Mouse (Mus musculus) forebrain, postnatal 0 days (tissue): ENCODE data around the gene Ccdc12. TPM values are rescaled to one million over a fixed set of nuclear protein-coding genes. Genes with fewer than 3 reads are reported as not detected.

Experiments used
- ATAC-seq: fragments of 200-750 bp; cut with Nextera tagmentation; 2 replicates; pipeline ENCODE4 v1.8.0; 2017; ENCODE audit warnings: mild to moderate bottlenecking, moderate library complexity
- DNase-seq: peaks from one replicate; pipeline ENCODE4 v3.0.0-alpha.2; 2015
- H3K27ac ChIP-seq: fragments of 300-500 bp; sonication (generic); 2 replicates; pipeline ENCODE4 v1.5.1; 2014; ENCODE audit warnings: low read depth, mild to moderate bottlenecking, antibody characterized with exemption, low read length, moderate library complexity, mixed read lengths
- H3K27me3 ChIP-seq: fragments of 300-500 bp; sonication (generic); 2 replicates; pipeline ENCODE4 v1.6.1; 2014; ENCODE audit warnings: mild to moderate bottlenecking, low read length, mixed read lengths; ENCODE audit not compliant: insufficient read depth
- H3K36me3 ChIP-seq: fragments of 300-500 bp; sonication (generic); 2 replicates; pipeline ENCODE4 v1.6.1; 2014; ENCODE audit warnings: mild to moderate bottlenecking, moderate library complexity; ENCODE audit not compliant: insufficient read depth
- H3K4me1 ChIP-seq: fragments of 300-500 bp; sonication (generic); 2 replicates; pipeline ENCODE4 v1.6.1; 2014; ENCODE audit warnings: antibody characterized with exemption; ENCODE audit not compliant: insufficient read depth
- H3K4me2 ChIP-seq: fragments of 300-500 bp; sonication (generic); 2 replicates; pipeline ENCODE4 v1.6.1; 2014; ENCODE audit warnings: low read depth, mild to moderate bottlenecking, moderate library complexity
- H3K4me3 ChIP-seq: fragments of 300-500 bp; sonication (generic); 2 replicates; pipeline ENCODE4 v1.5.1; 2014; ENCODE audit warnings: low read depth, low read length, mixed read lengths
- H3K9ac ChIP-seq: fragments of 300-500 bp; sonication (generic); 2 replicates; pipeline ENCODE4 v1.6.1; 2014; ENCODE audit warnings: mild to moderate bottlenecking
- H3K9me3 ChIP-seq: fragments of 300-500 bp; sonication (generic); 2 replicates; pipeline ENCODE4 v1.6.1; 2016; ENCODE audit warnings: low read length
- CTCF ChIP-seq: sonication (generic); IDR thresholded peaks from 2 replicates; pipeline ENCODE4 v1.5.1; 2016; ENCODE audit warnings: antibody characterized with exemption, control low read depth, low read depth
- WGBS: fragments of 180-500 bp; shearing (Covaris S2); extraction: QIAGEN DNeasy Blood & Tissue Kit; methylation state at CpG from one replicate; pipeline ENCODE4 v1.1.7; 2014; 5-methylcytosine and 5-hydroxymethylcytosine counted together
- polyA plus RNA-seq: library from polyadenylated mRNA; unstranded; fragments of >200 nt; fragmentation: Nextera tagmentation; extraction: Ambion mirVana; gene quantifications from 2 replicates; pipeline ENCODE4 v1.2.1, GENCODE M21; 2015
- total RNA-seq: library from RNA; depleted of rRNA; stranded (reverse); fragments of >200 nt; gene quantifications from 2 replicates; pipeline ENCODE4 v1.2.3, GENCODE M21; 2014; rRNA removed

Gene Ccdc12
- 38.4 and 48.4 TPM in 2 replicates for total RNA-seq
- polyA plus RNA-seq: 103 and 104 TPM in 2 replicates

- peak; percentile 41; the same call in 1 of the 2 replicates for TF ChIP-seq CTCF
- Histone ChIP-seq H3K4me3 (peak within 1 kb of the TSS; percentile 75), H3K27me3 (no peaks in the 10 kb centered on the region; the same call in 1 of the 2 replicates), H3K4me1 (peaks cover 3% of the 10 kb centered on the region; the same call in 1 of the 2 replicates), H3K27ac (peak within 1 kb of the TSS; percentile 97), H3K36me3 (0 out of 2 replicates have a peak, but pooled peaks cover 3% of the 10 kb centered on the region), H3K9me3 (no peaks in the 10 kb centered on the region), H3K9ac (peak within 1 kb of the TSS; percentile 90), H3K4me2 (peak within 1 kb of the TSS; percentile 70)
- under 1% methylated on average over 52 of the region's 52 CpGs for WGBS
- peak; percentile 98 for ATAC-seq
- DNase-seq: peak; percentile 99
Observed at GRCm38 (mm10) chr9:110656249-110657221, at the start of gene Ccdc12. TSS of gene Ccdc12 (plus strand) at chr9:110656503.

- Histone ChIP-seq H3K9me3 (no peaks in the 10 kb centered on the region), H3K27ac (no peak overlapping the region), H3K4me3 (no peak overlapping the region), H3K9ac (no peak overlapping the region), H3K27me3 (no peaks in the 10 kb centered on the region), H3K4me1 (no peaks in the 10 kb centered on the region), H3K4me2 (no peak overlapping the region), H3K36me3 (peaks cover 21% of the 10 kb centered on the region)
- ATAC-seq: no peak
- 75% methylated on average over 3 of the region's 3 CpGs for WGBS
- no peak for DNase-seq
- TF ChIP-seq CTCF: no peak
Observed at GRCm38 (mm10) chr9:110611471-110611870, 44.8 kb upstream of the Ccdc12 start.

- Histone ChIP-seq H3K4me3 (no peak overlapping the region), H3K4me2 (no peak overlapping the region), H3K36me3 (peaks cover 54% of the 10 kb centered on the region), H3K9ac (no peak overlapping the region), H3K9me3 (no peaks in the 10 kb centered on the region), H3K27ac (no peak overlapping the region), H3K27me3 (no peaks in the 10 kb centered on the region), H3K4me1 (no peaks in the 10 kb centered on the region)
- DNase-seq (no peak), ATAC-seq (no peak)
- 73% methylated on average over 3 of the region's 3 CpGs for WGBS
- no peak for TF ChIP-seq CTCF
Observed at GRCm38 (mm10) chr9:110617081-110617480, 39.2 kb upstream of the Ccdc12 start.

GRCm38 (mm10) chr9:110620180-110620579, 36.1 kb upstream of the Ccdc12 start:
- H3K27ac ChIP-seq: no peak overlapping the region
- H3K9me3 ChIP-seq: no peaks in the 10 kb centered on the region
- peaks cover 51% of the 10 kb centered on the region for H3K36me3 ChIP-seq
- no peaks in the 10 kb centered on the region for H3K27me3 ChIP-seq
- peaks cover 2% of the 10 kb centered on the region for H3K4me1 ChIP-seq
- no peak overlapping the region for H3K4me2 ChIP-seq
- no peak overlapping the region for H3K9ac ChIP-seq
- DNase-seq: no peak
- peak; percentile 34 for TF ChIP-seq CTCF
- WGBS: 82% methylated on average over 7 of the region's 7 CpGs
- no peak for ATAC-seq
- H3K4me3 ChIP-seq: no peak overlapping the region

- 95% methylated on average over 7 of the region's 7 CpGs for WGBS
- no peaks in the 10 kb centered on the region for H3K27me3 ChIP-seq
- H3K36me3 ChIP-seq: peaks cover 46% of the 10 kb centered on the region
- peaks cover 4% of the 10 kb centered on the region for H3K4me1 ChIP-seq
- no peak overlapping the region for H3K27ac ChIP-seq
- no peak overlapping the region for H3K9ac ChIP-seq
- no peak for TF ChIP-seq CTCF
- no peaks in the 10 kb centered on the region for H3K9me3 ChIP-seq
- ATAC-seq (no peak), DNase-seq (no peak)
- H3K4me2 ChIP-seq: no peak overlapping the region
- no peak overlapping the region for H3K4me3 ChIP-seq
Observed at GRCm38 (mm10) chr9:110620685-110621084, 35.6 kb upstream of the Ccdc12 start.

- WGBS: 83% methylated on average over 12 of the region's 12 CpGs
- Histone ChIP-seq H3K36me3 (peaks cover 36% of the 10 kb centered on the region), H3K4me2 (no peak overlapping the region), H3K4me1 (peaks cover 4% of the 10 kb centered on the region), H3K27me3 (no peaks in the 10 kb centered on the region), H3K27ac (no peak overlapping the region), H3K9ac (no peak overlapping the region), H3K9me3 (no peaks in the 10 kb centered on the region), H3K4me3 (no peak overlapping the region)
- no peak for ATAC-seq
- no peak for DNase-seq
- TF ChIP-seq CTCF: no peak
Observed at GRCm38 (mm10) chr9:110622621-110623219, 33.6 kb upstream of the Ccdc12 start.
